Mouse (Mus musculus) heart, postnatal 0 days (tissue): ENCODE data around the gene Krtap1-3.

ENCODE experiments used
- CTCF ChIP-seq: IDR thresholded peaks from 2 replicates; pipeline ENCODE4 v1.5.1; 2016; ENCODE audit warnings: antibody characterized with exemption, control low read depth, low read depth
- EP300 ChIP-seq: IDR thresholded peaks from 2 replicates; pipeline ENCODE4 v1.6.1; 2016; ENCODE audit warnings: antibody characterized with exemption, low read depth

DNA sequence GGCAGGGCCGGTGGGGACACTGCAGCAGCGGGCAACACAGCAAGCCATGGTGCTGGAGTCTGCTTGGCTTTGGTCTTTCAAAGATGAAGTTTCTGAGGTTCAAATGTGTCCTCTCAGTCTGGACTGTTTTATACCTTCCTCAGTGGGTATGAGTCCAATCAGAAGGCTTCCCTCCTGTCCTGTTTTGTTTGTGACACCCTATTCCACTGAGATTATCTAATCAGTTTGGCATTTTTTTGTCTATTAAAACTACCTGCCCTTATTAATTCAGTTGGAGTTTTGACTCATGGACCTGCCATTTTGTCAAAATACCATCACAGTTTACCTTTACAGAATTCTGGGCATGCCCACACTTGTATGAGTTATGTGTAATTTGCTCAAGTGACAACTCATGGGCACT lies 34.4 kb downstream of the Krtap1-3 start, which contains the start of gene Krtap3-2:
- TF ChIP-seq CTCF (no peak), EP300 (no peak)
